Mouse (Mus musculus) cerebellum, postnatal 25 days (tissue): ENCODE results near the gene Lrrc20.
A peak's percentile ranks its signal among the peaks of the same experiment; 100 is the strongest.
"Not testable (repeated sequence)": the region's sequence is repeated elsewhere in the genome, so short reads cannot be mapped to it uniquely, and the experiment has no call there.

ENCODE experiments used
- DNase-seq, 2 experiments: peaks; one replicate each; pipeline ENCODE4 v3.0.0; 2021; ENCODE audit warnings: mixed read lengths in 2 of 2

Gene Lrrc20

GRCm38 (mm10) chr10:61587241-61587849, 111.7 kb downstream of the Lrrc20 start:
- no peak for DNase-seq

DNA sequence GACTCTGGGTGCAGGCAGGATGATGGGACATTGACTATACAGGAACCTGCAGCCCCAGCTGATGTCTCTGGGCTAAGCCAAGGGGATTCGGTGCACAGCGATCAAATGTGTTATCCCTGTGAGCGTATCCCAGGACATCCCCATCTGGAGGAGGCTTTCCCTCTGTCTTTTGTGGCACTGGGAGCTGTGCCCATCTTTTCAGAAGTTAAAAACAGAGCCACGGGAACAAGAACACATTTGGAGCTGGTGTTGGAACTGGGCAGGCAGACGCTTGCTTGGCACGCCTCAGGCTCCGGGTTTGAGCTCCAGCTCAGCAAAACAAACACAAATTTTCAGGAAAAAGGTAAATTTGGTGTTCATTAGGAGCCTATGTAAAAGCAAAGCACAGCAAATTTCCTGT, 122.4 kb downstream of the Lrrc20 start:
- DNase-seq: no peak

DNA sequence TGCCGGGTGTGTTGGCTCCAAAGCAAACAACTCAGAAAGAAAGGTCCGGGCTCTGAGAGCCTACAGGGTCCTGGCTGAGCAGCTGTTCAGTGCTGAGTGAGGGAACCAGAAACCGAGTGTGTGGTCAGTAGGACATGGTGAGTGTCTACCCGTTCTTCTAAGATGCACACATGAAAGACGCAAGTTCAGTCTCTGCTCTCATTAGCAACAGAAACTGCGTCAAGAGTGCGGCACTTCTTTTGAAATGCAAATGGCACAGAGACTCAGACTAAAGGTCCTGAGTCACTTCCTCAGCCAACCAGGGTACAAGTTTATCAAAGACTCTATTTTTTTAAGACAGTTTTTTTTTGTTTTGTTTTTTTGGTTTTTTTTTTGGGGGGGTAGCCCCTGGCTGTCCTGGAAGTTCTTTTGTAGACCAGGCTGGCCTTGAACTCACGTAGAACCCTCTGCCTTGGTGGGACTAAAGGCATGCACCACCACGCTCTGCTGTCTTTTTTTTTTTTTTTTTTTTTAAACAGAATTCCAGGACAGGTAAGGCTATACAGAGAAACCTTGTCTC, 124.0 kb downstream of the Lrrc20 start:
- DNase-seq: no peak

DNA sequence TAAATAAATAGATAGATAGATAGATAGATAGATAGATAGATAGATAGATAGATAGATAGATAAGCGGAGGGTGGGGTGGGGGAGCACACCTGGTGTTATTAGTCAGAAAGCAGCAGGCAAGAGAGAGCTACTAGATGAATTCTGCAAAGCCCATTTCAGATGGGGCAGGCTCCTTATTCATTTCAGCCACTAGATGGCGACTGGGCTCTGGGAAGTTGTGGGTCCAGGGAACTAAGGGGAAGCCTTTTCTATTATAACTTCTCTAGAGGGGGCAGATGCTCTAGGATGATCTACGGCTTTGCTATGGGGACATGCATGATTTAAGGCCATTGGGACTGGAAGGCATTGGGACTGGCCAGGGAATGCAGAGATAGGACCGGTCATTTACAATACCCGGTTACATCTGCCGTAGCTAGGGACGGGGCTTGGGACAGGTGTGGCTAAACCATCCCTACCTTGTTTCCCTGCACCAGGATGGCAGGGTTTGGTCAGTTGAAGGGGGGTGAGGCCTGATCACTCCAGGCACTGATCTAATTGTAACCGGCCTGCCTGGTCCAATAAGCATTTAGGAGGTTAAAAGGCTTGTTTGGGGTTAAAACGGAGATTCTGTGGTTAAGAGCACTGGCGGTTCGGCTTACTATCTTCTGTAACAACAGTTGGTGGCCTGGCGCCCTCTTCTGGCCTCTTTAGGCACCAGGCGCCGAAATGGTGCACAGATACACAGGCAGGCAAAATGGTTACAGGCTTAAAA, 126.9 kb downstream of the Lrrc20 start:
- DNase-seq: peak; percentile 48 to 75

- no peak for DNase-seq
Observed at GRCm38 (mm10) chr10:61604376-61605065, 128.9 kb downstream of the Lrrc20 start.

DNA sequence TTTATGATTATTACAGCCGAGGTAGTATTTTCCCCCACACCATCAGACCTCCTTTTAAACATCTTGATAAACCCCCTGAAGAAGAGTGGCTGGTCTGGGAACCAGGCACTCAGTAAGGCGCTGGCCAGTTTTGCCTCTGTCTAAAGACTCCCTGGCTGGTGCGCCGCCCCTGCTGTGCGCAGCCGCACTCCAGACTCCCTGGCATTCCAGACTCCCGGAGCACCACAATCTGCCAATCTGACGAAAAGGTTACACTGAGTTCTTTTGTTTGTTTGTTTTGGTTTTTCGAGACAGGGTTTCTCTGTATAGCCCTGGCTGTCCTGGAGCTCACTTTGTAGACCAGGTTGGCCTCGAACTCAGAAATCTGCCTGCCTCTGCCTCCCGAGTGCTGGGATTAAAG, 129.8 kb downstream of the Lrrc20 start:
- not testable (repeated sequence) for DNase-seq

DNA sequence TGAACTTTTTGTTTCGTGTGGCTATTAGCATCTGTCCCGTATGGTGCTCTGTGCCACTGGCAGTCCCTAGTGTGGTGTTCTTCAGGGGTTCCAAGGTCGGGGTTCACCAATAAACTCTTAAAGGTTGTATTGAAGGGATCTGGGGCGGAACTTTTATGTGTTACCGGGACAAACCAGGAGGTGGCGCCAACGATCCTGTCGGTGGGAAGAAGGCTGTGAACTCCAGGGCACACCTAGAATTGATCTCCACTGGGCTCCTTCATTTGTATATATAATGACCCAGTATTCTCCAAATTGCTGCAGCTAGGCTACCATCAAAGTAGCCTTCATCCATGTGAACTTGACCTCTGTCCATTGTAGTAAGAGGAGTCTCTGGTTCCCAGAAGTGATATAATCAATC, 130.2 kb downstream of the Lrrc20 start:
- DNase-seq: peak; percentile 65 to 80

GRCm38 (mm10) chr10:61608233-61608632, 132.6 kb downstream of the Lrrc20 start:
- DNase-seq: no peak

GRCm38 (mm10) chr10:61610650-61611235, 135.1 kb downstream of the Lrrc20 start:
- DNase-seq: no peak

- DNase-seq: no peak
Observed at GRCm38 (mm10) chr10:61614311-61614710, 138.7 kb downstream of the Lrrc20 start.

GRCm38 (mm10) chr10:61618528-61618927, 142.9 kb downstream of the Lrrc20 start:
- no peak for DNase-seq

DNA sequence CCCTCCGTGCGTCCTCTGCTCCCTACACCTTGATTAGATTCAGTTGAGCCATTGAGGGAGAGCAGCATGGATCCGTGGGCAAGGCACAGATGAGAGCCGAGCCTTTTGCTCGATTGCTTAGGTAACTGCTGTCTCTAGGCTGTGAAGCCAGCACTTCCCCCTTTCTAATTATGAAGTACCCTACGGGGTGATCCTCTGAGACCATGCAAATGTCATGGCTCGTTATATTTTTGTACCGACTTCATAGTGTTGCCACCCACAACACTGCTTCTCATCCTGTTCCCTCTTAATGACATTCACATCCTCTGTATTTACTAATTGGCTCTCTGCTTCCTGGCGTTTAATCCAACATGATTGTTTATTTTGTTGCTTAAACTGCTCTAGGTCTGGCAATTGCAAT, 146.1 kb downstream of the Lrrc20 start:
- DNase-seq: no peak

GRCm38 (mm10) chr10:61623874-61624273, 148.3 kb downstream of the Lrrc20 start:
- DNase-seq: not testable (repeated sequence)

GRCm38 (mm10) chr10:61624771-61625170, 149.2 kb downstream of the Lrrc20 start:
- no peak for DNase-seq

GRCm38 (mm10) chr10:61625381-61626257, 150.0 kb downstream of the Lrrc20 start:
- DNase-seq: peak; percentile 32 to 36

GRCm38 (mm10) chr10:61626551-61626950, 150.9 kb downstream of the Lrrc20 start:
- no peak for DNase-seq

- DNase-seq: no peak
Observed at GRCm38 (mm10) chr10:61627195-61627937, 151.8 kb downstream of the Lrrc20 start.

DNA sequence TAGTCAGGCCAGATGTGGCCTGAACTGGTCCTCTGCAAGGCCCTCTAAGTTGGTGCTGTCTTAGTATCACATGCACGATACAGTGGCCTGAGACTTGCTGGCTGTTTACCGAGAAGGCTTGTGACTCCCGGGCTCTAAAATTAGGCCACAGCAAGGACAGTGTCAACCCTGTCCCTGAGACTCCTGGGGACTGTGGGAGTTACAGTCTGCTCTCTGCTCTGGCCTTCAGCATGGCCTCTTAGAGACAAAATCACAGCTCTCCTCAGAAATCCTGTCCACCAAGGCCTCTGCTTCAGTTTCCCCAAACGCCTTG, 152.3 kb downstream of the Lrrc20 start:
- DNase-seq: no peak
